Mouse (Mus musculus): ENCODE measurements around the gene Ctnna2.

The Ctnna2 gene

DNA sequence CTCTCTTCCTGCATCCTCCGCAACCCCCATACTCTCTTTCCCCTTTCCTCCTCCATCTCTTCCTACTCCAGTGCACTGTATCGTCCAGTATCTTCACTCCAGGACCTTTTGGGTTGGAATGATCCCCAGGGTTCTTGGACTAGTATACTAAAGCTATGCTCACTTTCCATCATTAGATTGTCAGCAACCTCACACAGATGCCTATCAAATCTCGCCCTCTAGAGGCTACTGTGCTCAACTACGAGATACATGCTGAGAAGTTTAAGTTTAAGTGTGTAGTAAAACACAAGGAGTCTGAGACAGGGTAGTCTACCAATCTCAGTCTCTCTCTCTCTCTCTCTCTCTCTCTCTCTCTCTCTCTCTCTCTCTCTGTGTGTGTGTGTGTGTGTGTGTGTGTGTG, 396.9 kb downstream of the Ctnna2 start:
- peak; percentile 19 for DNase-seq (ENCODE audit: low read depth, low spot score)

DNA sequence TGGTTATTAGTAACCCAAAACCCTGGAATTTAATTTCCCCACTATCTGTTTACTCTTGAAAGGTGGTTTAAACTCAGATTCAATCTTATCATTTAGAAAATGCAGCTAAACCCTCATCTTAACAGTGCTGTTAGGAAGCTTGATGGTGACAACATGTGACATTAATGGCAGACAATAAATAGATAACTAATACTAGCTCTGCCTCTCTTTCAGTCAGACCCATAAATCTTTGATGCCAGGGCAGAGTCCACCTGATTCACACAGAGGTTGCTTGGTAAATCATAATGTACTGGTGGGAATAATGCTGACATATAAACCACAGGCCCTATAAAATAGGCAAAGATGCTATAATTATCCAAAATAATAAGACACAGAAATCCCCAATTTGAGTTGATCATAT, 398.6 kb downstream of the Ctnna2 start:
- DNase-seq (ENCODE audit: low read depth, low spot score) = no peak

DNA sequence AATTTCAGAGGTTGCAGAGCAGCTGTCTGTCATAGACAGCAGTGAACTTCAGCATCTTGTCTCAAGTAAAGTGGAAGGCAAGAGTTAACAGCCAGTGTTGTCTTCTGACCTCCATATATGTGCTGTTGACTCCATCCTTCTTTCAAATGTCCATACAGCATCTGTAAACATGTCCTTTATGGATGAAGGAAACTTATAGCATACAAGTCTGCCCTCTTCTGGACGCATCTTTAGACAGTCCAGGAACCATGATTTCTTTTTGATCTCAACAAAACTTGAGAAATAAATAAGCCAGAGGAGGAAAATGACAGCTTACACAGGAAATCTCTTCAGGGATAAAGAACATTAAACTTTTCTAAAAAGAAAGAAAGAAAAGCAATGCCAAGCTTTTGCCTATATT, 400.9 kb downstream of the Ctnna2 start:
- peak; percentile 8 for DNase-seq (ENCODE audit: low read depth, low spot score)

GRCm38 (mm10) chr6:77577585-77577984, 401.9 kb downstream of the Ctnna2 start:
- DNase-seq (ENCODE audit: low read depth, low spot score) = no peak

DNA sequence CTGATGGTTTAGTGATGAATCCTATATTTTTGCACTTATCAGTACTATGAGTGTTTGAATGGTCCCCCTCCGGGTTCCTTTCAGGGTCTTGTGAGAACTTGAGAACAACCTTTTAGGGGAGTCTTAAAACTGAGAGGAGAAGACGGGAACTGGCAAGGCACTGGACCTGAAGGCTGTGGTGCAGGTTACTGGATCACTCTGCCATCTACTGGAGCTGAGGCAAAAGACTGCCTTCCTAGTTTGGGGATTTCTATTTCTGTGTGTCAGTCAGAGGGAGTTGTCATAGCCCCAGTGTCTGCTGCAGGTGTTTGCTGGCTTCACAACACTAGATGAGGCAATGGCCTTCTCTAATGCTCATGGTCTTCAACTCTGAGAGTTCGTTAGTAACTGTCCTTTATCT, 406.9 kb downstream of the Ctnna2 start:
- DNase-seq (ENCODE audit: low read depth, low spot score) = peak; percentile 10

- DNase-seq (ENCODE audit: low read depth, low spot score) = no peak
Observed at GRCm38 (mm10) chr6:77569851-77570250, 409.6 kb downstream of the Ctnna2 start.

DNA sequence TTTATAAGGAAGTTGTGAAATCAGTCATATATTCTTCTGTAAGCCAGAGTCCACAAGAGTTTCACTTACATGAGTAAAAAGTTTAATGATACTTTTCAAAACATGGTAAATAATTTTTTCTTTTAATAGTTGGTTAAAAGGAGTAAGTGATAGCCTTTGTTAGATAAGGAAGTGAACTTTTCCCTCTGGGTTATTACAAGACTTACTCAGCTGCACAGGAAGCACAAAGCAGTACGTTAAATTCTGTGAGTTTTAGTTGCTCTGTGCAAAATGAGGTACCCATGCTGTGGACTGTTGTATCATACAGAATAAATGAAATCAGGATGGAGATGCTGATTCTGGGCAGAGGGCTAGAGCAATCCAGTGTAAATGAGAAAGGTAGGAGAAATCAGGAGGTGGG, 423.3 kb downstream of the Ctnna2 start:
- no peak for DNase-seq (ENCODE audit: low read depth, low spot score)

DNA sequence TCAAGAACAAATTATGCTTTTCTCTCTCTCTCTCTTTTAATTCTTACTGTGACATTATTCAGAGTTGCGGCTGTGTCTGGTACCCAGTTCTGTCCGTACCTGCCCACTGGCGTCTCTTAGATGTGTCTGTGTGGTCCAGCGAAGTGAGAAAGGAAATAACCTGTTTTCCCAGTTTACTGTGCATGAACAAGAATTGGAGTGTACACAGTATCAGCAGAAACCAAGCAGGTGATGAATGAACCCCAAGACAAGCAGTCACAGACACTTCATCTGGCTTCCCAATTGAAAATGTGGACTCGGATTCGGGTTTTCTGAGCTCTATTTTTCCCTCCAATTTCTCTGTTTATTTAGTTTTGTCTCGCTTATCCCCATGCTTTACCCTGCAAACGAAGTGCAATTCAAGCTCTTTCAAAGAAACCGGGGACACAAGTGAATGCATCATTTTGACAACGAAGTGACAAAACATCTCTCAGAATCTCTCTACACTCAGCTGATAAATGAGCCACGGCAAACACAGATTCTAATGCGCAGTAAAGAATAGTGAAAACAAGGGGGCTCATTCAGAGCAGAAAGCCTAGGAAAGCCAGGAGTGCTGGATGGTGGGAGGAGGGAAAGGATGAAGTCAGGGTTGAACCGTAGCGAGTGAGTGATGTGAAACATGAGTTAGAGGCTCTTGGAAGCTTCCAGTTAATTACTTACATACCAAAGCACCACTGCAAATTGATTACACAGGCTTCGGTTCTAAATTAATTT, 442.3 kb downstream of the Ctnna2 start:
- DNase-seq (ENCODE audit: low read depth, low spot score) = peak; percentile 18

- DNase-seq (ENCODE audit: low read depth, low spot score) = no peak
Observed at GRCm38 (mm10) chr6:77527636-77528035, 451.9 kb downstream of the Ctnna2 start.

GRCm38 (mm10) chr6:77521836-77522235, 457.7 kb downstream of the Ctnna2 start:
- no peak for DNase-seq (ENCODE audit: low read depth, low spot score)

DNA sequence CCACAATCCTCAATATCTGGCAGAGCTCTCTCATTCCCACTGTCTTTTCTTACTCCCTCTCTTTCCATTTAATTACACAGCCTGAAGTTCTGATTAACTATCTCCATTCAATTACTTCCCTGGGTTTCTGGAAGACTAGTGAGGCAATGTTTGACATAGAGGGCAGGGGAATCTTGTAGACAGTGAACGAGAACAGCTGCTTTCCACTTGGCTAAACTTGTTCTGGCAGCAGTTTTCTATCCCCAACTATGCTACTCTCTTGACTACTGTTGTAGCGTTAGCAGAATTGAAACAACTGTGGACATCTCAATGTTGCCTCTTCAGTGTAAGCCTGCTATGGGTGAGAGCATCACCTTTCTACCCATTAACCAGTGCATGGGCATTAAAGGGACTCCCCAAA, 463.0 kb downstream of the Ctnna2 start:
- DNase-seq (ENCODE audit: low read depth, low spot score) = no peak

GRCm38 (mm10) chr6:77511805-77512204, 467.7 kb downstream of the Ctnna2 start:
- DNase-seq (ENCODE audit: low read depth, low spot score) = no peak

DNA sequence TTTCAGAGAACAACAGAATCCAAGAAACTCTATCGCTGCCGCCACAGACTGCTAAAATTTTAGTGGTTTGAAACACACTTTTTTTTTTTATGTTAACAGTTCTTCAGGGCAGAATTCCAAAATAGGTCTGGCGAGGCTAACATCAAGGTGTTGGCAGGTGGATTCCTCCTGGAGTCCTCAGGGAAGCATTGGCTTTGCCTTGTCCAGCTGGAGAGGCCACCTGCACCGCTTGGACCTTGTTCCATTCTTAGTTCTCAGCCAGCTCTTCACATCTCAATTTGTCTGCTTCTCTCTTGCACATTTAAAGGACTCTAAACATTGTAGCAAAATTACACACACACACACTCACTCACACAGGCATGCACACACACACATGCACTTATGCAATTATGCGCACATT, 487.8 kb downstream of the Ctnna2 start:
- no peak for DNase-seq (ENCODE audit: low read depth, low spot score)

DNA sequence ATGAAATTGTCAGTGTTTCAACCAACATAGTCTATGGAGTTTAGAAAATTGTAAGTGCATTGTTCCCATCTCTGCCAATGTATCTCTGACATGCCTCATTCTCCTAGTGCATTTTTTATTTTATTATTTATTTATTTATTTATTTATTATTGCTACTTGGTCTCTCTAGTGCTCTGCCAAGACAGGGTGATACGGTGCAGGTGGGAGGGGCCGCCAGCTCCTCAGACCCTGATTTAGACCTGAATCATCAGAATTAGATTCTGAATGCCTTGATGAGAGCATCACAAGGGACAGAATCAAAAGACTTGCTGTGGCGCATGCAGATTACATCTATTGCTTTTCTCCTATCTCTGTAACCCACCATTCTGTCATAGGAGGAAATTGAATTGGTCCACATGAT, 492.8 kb downstream of the Ctnna2 start:
- no peak for DNase-seq (ENCODE audit: low read depth, low spot score)

DNA sequence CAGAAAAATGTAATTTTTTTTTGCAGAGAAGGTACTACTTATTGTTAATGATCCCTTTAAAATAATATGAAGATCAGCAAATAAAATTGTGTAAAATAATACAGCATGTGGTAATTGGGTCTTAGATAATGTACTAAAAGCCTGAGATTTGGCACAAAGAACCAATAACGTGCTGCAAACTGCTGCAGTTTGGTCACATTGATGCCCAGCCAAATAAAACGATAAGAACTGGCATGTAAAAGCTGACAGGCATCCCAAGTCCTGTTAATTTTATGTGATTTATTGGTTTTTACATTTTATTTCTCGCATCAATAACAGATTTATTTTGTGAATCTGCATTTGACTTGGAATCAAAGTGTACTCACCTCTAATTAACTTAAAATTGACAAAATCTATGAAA, 497.4 kb downstream of the Ctnna2 start:
- DNase-seq (ENCODE audit: low read depth, low spot score) = no peak

GRCm38 (mm10) chr6:77475354-77475753, 504.1 kb downstream of the Ctnna2 start:
- no peak for DNase-seq (ENCODE audit: low read depth, low spot score)

- DNase-seq (ENCODE audit: low read depth, low spot score) = no peak
Observed at GRCm38 (mm10) chr6:77473256-77473655, 506.2 kb downstream of the Ctnna2 start.

- no peak for DNase-seq (ENCODE audit: low read depth, low spot score)
Observed at GRCm38 (mm10) chr6:77468058-77468457, 511.4 kb downstream of the Ctnna2 start.

- peak; percentile 2 for DNase-seq (ENCODE audit: low read depth, low spot score)
Observed at GRCm38 (mm10) chr6:77462737-77463136, 516.8 kb downstream of the Ctnna2 start.

- DNase-seq (ENCODE audit: low read depth, low spot score) = no peak
Observed at GRCm38 (mm10) chr6:77457919-77458318, 521.6 kb downstream of the Ctnna2 start.

DNA sequence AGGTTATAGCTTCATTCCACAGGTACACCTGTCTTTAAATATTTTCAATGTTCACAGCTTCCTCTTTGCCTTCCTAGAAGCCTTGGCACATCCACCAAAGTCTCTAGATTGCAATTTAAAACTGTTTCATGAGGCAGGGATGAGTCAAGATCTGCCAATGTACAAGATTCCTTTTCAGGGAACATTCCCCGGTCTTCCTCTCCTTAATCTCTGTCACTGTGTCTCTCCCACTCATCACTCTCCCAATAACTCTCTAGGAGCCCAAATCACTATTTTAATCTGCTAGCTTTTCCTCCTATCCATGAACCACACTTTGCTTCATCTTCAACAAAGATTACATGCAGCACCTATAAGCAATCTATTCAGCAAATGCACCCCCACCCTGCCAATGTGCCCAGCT, 532.6 kb downstream of the Ctnna2 start:
- no peak for DNase-seq (ENCODE audit: low read depth, low spot score)

DNA sequence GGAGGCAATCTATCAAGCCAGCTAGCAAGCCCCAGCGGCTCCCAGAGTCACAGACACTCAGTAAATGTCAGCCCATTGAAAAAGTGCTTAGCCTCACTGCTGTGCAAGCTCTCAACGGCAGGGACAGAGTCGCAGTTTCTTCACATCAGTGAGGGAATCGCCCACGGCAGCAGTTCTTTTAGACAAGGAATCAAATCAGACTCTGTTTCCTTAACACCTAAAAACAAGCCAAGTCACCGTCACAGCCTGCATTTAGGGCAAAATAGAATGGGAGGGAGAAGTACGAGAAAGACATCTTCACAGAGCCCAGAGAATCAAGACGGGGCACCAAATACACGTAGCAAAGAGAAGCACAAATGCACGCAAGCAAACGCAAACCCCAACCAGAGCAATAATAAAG, 535.6 kb downstream of the Ctnna2 start:
- DNase-seq (ENCODE audit: low read depth, low spot score) = no peak

GRCm38 (mm10) chr6:77441051-77441450, 538.4 kb downstream of the Ctnna2 start:
- no peak for DNase-seq (ENCODE audit: low read depth, low spot score)

GRCm38 (mm10) chr6:77430381-77430780, 549.1 kb downstream of the Ctnna2 start:
- no peak for DNase-seq (ENCODE audit: low read depth, low spot score)
